Mouse (Mus musculus) embryonic facial prominence, embryonic 14.5 days (tissue): ENCODE results near the gene Fggy. TPM values are rescaled to one million over a fixed set of nuclear protein-coding genes. Genes with fewer than 3 reads are reported as not detected.

Source experiments
- ATAC-seq: fragments of 200-750 bp; cut with Nextera tagmentation; 2 replicates; pipeline ENCODE4 v1.8.0; 2017; ENCODE audit warnings: low read depth, moderate number of reproducible peaks, moderate TSS enrichment
- DNase-seq: peaks from one replicate; pipeline ENCODE4 v3.0.0-alpha.2; 2015; ENCODE audit warnings: low spot score
- H3K27ac ChIP-seq: fragments of 300-500 bp; sonication (generic); replicated peaks from 2 replicates; pipeline ENCODE4 v1.5.1; 2014; ENCODE audit warnings: low read depth, mild to moderate bottlenecking, low read length, moderate library complexity
- H3K27me3 ChIP-seq: fragments of 300-500 bp; sonication (generic); replicated peaks from 2 replicates; pipeline ENCODE4 v1.6.1; 2014; ENCODE audit warnings: low read length; ENCODE audit not compliant: control insufficient read depth, insufficient read depth
- H3K36me3 ChIP-seq: fragments of 300-500 bp; sonication (generic); 2 replicates; pipeline ENCODE4 v1.6.1; 2014; ENCODE audit warnings: low read length, mixed read lengths; ENCODE audit not compliant: control insufficient read depth, insufficient read depth
- H3K4me1 ChIP-seq: fragments of 300-500 bp; sonication (generic); 2 replicates; pipeline ENCODE4 v1.6.1; 2014; ENCODE audit warnings: antibody characterized with exemption, low read length; ENCODE audit not compliant: control insufficient read depth, insufficient read depth
- H3K4me2 ChIP-seq: fragments of 300-500 bp; sonication (generic); 2 replicates; pipeline ENCODE4 v1.6.1; 2014; ENCODE audit warnings: low read depth, mild to moderate bottlenecking, low read length, moderate library complexity, mixed read lengths
- H3K4me3 ChIP-seq: fragments of 300-500 bp; sonication (generic); 2 replicates; pipeline ENCODE4 v1.5.1; 2014; ENCODE audit warnings: low read depth, mild to moderate bottlenecking, low read length
- H3K9ac ChIP-seq: fragments of 300-500 bp; sonication (generic); 2 replicates; pipeline ENCODE4 v1.6.1; 2014; ENCODE audit warnings: low read depth, mild to moderate bottlenecking, low read length, moderate library complexity, mixed read lengths
- H3K9me3 ChIP-seq: fragments of 300-500 bp; sonication (generic); 2 replicates; pipeline ENCODE4 v1.6.1; 2016; ENCODE audit warnings: low read length; ENCODE audit not compliant: control insufficient read depth
- WGBS: fragments of 180-500 bp; shearing (Covaris S2); extraction: QIAGEN DNeasy Blood & Tissue Kit; methylation state at CpG from one replicate; pipeline ENCODE4 v1.1.7; 2014; 5-methylcytosine and 5-hydroxymethylcytosine counted together
- polyA plus RNA-seq: library from polyadenylated mRNA; unstranded; fragments of >200 nt; fragmentation: Nextera tagmentation; extraction: Ambion mirVana; gene quantifications from 2 replicates; pipeline ENCODE4 v1.2.1, GENCODE M21; 2014

The Fggy gene
- polyA plus RNA-seq, 1 experiment from 2014 or later = 8.8 TPM

DNA sequence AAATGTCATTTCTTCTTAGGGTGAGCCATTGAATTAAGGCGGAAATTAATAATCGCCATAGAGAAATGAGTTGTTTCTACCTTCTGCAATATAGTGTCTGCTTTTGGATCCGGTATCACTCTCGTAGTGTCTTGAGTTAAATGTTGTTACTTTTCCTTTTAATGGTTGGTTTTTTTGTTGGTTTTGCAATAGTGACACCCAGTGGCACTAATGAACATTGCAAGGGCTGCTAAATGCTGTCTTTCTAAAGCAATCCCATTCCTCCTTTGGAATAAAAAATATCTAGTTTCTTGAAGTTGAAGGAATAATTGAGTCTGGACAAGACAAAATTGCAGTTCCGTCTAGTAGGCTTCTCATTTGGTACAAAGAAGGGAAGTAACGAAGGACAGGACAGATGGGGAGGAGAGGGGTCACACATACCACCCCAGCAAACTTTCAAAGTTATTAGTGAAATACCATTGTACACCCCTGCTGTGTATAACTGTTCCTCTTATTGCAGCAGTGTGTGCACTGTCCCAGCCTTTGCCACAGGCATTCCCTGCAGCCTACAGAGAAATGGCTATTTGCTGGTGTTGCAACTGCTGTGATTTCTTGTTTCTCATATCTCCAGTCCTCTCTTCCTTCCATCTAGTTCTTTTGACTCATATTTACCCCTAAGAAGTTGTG lies 314.0 kb downstream of the Fggy start:
- Histone ChIP-seq H3K27ac (no peak overlapping the region), H3K36me3 (no peaks in the 10 kb centered on the region), H3K4me1 (peaks cover 6% of the 10 kb centered on the region; the same call in 1 of the 2 replicates), H3K9ac (no peak overlapping the region), H3K4me2 (peak overlapping the region; percentile 27), H3K27me3 (no peaks in the 10 kb centered on the region), H3K4me3 (no peak overlapping the region), H3K9me3 (no peaks in the 10 kb centered on the region)
- 14% methylated on average over 6 of the region's 6 CpGs for WGBS
- no peak for ATAC-seq
- peak; percentile 59 for DNase-seq

DNA sequence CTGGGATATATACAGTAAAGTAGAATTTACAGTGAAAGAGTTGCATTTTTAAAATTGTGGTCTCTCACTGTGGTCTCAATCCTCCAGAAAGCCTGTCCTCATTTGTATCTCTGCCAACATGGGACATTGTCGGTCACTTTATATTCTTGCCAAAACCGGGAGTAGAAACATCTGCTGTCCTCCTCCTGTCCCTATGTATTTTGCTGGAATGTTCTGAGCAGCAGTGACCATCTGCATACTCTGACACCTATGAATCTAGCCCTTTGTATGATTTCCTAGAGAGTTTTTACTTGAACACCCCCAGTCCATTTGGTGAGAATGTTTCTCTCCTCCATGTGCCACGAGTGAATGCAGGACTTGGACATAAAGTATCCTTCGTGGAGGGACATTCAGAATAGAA lies 318.6 kb downstream of the Fggy start:
- Histone ChIP-seq H3K9ac (no peak overlapping the region), H3K9me3 (no peaks in the 10 kb centered on the region), H3K27ac (no peak overlapping the region), H3K27me3 (no peaks in the 10 kb centered on the region), H3K36me3 (no peaks in the 10 kb centered on the region), H3K4me2 (no peak overlapping the region), H3K4me3 (no peak overlapping the region), H3K4me1 (peaks cover 2% of the 10 kb centered on the region; the same call in 1 of the 2 replicates)
- 90% methylated on average over 4 of the region's 4 CpGs for WGBS
- ATAC-seq (no peak), DNase-seq (no peak)

DNA sequence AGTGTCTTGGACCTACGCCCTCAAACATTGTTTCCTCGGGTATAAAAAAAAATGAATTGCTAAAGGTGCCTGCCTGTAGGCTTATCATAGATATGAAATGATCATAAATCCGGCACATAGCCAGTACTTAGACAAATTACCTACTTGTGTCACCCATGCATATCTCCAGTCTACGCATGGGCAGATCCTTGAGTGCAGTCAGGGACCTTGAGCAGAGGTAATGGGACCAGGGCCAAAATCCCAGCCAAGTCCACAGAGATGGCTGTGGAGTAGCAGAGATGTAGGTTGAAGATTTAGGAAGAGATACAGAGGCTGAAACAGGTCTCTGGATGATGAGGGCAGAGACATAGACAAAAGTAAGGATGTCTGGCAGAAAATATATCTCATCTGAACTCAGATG lies 320.1 kb downstream of the Fggy start:
- Histone ChIP-seq H3K4me3 (no peak overlapping the region), H3K27me3 (no peaks in the 10 kb centered on the region), H3K9ac (no peak overlapping the region), H3K36me3 (no peaks in the 10 kb centered on the region), H3K4me1 (no peaks in the 10 kb centered on the region; the same call in 1 of the 2 replicates), H3K27ac (no peak overlapping the region), H3K9me3 (no peaks in the 10 kb centered on the region), H3K4me2 (no peak overlapping the region)
- no peak for DNase-seq
- 81% methylated on average over 4 of the region's 4 CpGs for WGBS
- ATAC-seq = no peak

DNA sequence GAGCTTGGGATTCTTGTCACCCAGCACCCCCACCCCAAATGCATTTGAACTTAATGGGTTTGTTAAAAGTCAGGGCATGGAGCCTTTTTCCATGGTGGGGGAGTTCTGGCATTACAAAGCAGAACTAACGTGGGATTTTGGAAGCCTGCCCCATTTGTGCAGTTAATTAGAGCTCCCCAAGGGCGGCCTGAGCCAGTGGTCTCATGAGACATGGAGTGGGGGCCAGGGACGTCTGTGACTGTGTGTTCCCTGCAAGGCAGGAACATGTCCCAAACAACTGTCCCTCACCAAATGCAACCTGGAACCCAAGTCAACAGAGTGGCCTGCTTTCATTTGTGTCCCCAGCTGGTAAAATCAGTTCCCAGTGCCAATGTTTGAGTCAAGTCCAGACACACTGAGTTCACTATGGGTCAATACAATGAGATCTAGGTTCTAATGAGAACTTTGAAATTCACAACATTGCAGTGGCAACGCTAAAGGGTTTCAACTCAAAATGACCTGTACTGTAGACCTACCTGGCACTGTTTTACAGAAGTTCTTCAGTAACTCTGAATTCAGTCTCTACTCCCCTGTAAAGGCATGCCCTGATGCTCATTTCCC lies 324.5 kb downstream of the Fggy start:
- Histone ChIP-seq H3K27me3 (no peaks in the 10 kb centered on the region), H3K27ac (no peak overlapping the region), H3K4me2 (no peak overlapping the region), H3K36me3 (no peaks in the 10 kb centered on the region), H3K9me3 (no peaks in the 10 kb centered on the region), H3K9ac (no peak overlapping the region), H3K4me1 (peaks cover 6% of the 10 kb centered on the region; the same call in 1 of the 2 replicates), H3K4me3 (no peak overlapping the region)
- ATAC-seq (no peak), DNase-seq (peak; percentile 27)
- 55% methylated on average over 4 of the region's 4 CpGs for WGBS

DNA sequence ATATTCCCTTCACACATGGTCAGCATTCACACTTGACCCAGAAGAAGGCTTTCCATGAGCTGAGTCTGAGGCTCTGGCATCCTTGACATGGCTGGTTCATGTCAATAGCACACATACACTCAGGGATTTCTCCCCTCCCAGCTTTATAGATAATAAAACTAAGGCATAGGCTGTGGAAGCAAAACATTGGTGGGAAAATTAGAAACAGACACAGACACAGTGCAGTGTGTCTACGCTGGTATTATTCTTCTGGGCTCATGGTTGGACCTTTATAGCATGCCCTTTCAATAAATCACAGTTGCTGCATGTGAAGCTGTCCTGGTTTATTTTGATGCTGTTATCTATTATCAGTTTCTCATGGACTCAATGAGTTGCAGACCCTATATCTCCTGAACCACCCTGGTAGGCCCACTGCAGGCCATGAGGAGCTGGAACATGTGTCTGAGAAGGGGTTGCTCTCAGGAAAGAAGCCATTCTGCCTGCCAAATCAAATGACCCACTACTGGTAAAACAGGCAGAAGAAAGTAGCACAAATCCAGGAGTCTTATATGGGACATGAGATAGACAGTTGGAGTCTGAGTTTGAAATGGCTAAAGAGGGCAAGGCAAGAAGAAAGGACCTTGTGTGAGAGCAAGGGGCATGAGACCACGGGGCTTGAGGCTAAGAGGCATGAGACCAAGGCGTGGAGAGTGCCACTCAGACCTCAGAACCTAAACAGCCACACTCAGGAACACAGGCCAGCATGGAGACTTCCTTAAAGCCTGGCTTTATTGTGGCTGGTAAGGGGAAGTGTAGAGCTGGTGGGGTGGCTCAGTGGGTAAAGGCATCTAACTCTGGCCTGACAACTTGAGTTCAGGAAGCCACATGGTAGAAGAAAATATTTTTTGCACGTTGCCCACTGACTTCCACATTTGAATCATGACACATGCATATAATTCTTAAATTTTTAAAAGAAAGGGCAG lies 327.2 kb downstream of the Fggy start:
- no peak for ATAC-seq
- 77% methylated on average over 4 of the region's 4 CpGs for WGBS

DNA sequence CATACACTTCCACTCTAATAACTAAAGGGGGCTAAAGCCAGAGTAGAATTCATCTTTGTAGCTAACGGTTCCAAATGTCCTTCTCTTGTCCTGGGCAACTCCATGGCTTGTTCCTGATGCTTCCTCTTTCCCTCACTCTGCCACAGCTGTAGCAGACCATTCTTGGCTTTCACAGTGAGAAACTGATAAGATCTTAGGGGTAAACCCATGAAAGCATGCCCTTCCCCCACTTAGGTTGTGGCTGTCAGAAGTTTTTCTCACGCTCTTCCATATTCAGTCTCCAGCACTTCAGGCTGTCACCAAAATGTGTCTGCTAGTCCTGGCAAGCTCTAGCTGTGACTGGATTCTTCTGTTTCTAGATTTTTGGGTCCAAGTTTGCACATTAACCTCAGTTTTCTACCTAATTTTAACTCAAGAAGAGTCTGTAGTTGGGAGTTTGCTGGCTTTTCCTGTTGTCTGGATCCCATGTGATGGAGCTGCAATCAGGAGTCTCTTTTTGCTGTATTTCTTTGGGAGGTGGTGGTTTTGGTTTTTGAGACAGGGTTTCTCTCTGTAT lies 338.0 kb downstream of the Fggy start:
- WGBS = 76% methylated on average over 2 of the region's 2 CpGs
- Histone ChIP-seq H3K9me3 (no peaks in the 10 kb centered on the region), H3K4me3 (no peak overlapping the region), H3K4me1 (peaks cover 44% of the 10 kb centered on the region), H3K4me2 (no peak overlapping the region), H3K27ac (no peak overlapping the region), H3K27me3 (no peaks in the 10 kb centered on the region), H3K9ac (no peak overlapping the region), H3K36me3 (no peaks in the 10 kb centered on the region)
- ATAC-seq = no peak
- no peak for DNase-seq

More for the DNA sequence above, 327.2 kb downstream of the Fggy start:
- no peak for DNase-seq
- H3K9me3 ChIP-seq = no peaks in the 10 kb centered on the region
- H3K4me1 ChIP-seq = peaks cover 6% of the 10 kb centered on the region; the same call in 1 of the 2 replicates
- no peak overlapping the region for H3K9ac ChIP-seq
- H3K4me3 ChIP-seq = no peak overlapping the region
- H3K27ac ChIP-seq = no peak overlapping the region
- H3K36me3 ChIP-seq = no peaks in the 10 kb centered on the region
- H3K27me3 ChIP-seq = no peaks in the 10 kb centered on the region
- no peak overlapping the region for H3K4me2 ChIP-seq

DNA sequence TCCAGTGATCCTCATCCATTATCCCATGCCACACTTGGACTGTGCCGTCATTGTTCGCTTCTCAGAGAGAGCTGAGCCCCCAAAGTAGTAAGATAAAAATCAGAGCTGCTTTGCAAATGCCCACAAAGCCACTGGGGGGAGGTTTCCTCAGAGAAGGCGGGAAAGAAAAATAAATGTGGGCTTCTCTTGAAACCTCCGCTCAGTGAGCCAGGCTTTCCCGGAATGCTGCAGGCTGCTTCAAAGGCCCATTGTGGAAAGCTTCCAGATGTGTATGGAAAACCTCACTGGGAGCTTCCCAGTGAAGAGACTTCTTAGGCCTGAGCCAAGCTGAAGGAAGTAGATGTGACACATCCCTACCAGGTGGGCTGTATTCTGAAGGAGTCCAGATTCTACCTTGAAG lies 339.3 kb downstream of the Fggy start:
- Histone ChIP-seq H3K27me3 (no peaks in the 10 kb centered on the region), H3K27ac (peak overlapping the region; percentile 71), H3K4me1 (peaks cover 54% of the 10 kb centered on the region), H3K36me3 (no peaks in the 10 kb centered on the region), H3K9ac (no peak overlapping the region), H3K4me2 (no peak overlapping the region), H3K4me3 (no peak overlapping the region), H3K9me3 (no peaks in the 10 kb centered on the region)
- 23% methylated on average over 5 of the region's 5 CpGs for WGBS
- peak; percentile 82 for DNase-seq
- ATAC-seq = peak; percentile 24; the same call in 1 of the 2 replicates

DNA sequence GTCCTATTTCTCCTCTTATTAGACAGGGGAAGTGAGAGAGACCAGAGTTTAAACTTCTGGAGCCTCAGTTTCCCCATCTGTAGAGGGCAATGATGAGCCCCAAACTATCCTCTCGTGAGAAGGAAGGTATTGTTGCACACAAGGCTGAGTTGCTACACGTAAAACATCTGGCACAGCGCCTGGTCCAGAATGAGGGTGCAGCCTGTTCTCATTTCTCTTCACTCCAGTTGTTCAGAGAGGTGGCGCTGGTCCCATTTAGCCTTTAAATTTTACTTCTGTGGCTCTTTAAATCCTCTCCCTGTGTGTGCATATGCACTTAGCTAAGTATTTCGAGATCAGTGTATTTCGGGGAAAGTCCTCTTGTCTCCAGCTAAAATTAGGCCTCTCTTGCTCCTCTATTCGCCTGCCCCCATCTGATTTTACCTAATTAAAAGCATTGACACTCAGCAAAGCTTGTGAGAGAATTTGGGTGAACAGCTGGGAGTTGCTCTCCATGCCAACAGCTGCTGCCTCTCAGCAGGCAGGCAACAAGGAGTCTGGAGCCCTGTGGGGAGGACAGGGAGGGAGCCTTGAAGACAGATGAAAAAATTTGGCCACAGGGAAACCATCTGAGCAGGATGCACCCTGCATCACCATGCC lies 340.0 kb downstream of the Fggy start:
- no peak overlapping the region for H3K4me3 ChIP-seq
- peak; percentile 76 for DNase-seq

More for the DNA sequence above, 340.0 kb downstream of the Fggy start:
- peak; percentile 42; the same call in 1 of the 2 replicates for ATAC-seq
- H3K36me3 ChIP-seq = no peaks in the 10 kb centered on the region
- H3K4me2 ChIP-seq = no peak overlapping the region
- no peaks in the 10 kb centered on the region for H3K27me3 ChIP-seq
- H3K27ac ChIP-seq = peak overlapping the region; percentile 71
- no peak overlapping the region for H3K9ac ChIP-seq
- H3K9me3 ChIP-seq = no peaks in the 10 kb centered on the region
- 34% methylated on average over 7 of the region's 7 CpGs for WGBS
- peaks cover 54% of the 10 kb centered on the region for H3K4me1 ChIP-seq
